Mouse (Mus musculus) adrenal gland, adult 18-20 months (tissue): ENCODE measurements around the gene Eif5a. TPM values are rescaled to one million over a fixed set of nuclear protein-coding genes. Genes with fewer than 3 reads are reported as not detected.
"Not testable (repeated sequence)": the region's sequence is repeated elsewhere in the genome, so short reads cannot be mapped to it uniquely, and the experiment has no call there.

Experiments
- DNase-seq, 2 experiments: peaks; one replicate each; pipeline ENCODE4 v3.0.0; 2021 to 2022; ENCODE audit warnings: low spot score in 2 of 2
- total RNA-seq, 2 experiments: library from RNA; stranded (reverse); gene quantifications; 1 replicate in 1 of 2; 2 replicates in 1 of 2; pipeline ENCODE4 v1.2.3; 2021

Gene Eif5a
- total RNA-seq, 2 experiments from 2014 or later: 579 to 673 TPM

- DNase-seq: peak; percentile 43 to 61
These were observed 25.7 kb upstream of the Eif5a start for GRCm38 (mm10) chr11:69947337-69948065.

- no peak for DNase-seq
These were observed 24.5 kb upstream of the Eif5a start for GRCm38 (mm10) chr11:69945997-69946891.

GRCm38 (mm10) chr11:69945216-69945615 lies 23.5 kb upstream of the Eif5a start:
- no peak for DNase-seq

- DNase-seq: no peak
These were observed 19.2 kb upstream of the Eif5a start for GRCm38 (mm10) chr11:69940962-69941361.

- no peak for DNase-seq
These were observed 18.0 kb upstream of the Eif5a start for GRCm38 (mm10) chr11:69939731-69940130.

- no peak for DNase-seq
These were observed 17.4 kb upstream of the Eif5a start for GRCm38 (mm10) chr11:69939181-69939580.

DNA sequence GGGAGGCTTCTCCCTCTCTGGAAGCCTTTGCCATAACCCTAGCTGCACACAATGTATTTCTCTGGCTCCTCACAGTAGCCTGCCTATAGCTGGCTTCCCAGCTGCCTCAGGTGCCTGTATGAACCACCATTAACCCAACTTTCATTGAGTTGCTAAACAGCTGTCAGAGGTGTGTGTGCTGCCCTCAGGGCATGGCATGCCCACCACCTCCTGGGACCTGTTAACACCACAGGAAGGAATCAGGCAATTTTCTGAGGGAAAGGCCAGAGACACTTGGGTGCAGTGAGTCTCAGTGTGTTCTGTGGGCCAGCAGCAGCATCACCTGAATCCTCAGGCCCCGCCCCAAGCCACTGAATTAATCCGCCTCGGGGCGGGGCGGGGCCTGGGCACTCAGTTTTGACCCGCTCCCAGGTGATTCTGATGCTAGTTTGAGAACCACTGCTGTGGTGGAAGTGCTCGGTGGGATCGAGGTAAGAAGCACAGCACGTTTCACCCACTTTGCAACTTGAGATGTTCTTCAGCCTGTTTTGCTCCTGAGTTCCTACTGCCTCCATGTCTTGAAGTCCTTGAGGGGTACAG lies 16.7 kb upstream of the Eif5a start:
- no peak for DNase-seq

DNA sequence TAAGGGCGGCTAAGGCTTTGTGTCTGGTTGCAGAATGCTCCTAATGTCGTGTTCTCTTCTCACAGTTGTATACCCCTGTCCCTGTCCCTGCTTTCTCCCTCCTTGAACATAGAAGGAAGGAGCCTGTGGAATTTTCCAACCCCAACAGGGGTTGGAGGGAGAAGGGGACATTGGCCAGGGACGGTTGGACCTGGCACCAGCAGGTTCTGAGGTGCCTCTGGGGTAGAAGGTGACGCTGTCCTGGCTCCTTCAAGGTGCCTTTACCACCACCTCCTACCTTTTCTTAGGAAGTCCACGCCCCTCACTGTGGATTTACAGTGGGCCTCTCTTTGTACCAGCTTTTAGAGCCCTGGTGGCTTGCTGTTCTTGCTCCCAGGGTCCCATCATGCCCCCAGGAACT lies 16.1 kb upstream of the Eif5a start:
- DNase-seq: no peak

DNA sequence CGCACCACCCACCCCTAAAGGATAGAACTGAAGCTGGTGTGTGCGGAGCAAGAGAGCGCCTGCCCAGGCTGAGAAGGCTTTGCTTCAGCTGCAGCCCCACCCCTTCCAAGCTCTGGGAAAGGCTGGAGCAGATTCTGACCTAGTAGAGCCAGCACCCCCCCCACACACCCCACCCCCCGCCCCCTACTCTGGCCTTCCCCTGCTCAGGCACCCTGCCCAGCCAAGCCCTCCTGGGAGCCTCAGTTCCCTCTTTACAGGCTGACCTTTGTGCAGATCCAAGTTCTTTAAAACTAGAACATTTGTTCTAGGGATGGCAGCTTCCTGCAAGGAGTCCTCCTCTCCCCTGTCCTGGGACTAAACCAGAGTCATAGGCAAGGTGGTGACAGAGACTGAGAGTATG lies 15.6 kb upstream of the Eif5a start:
- DNase-seq: no peak

DNA sequence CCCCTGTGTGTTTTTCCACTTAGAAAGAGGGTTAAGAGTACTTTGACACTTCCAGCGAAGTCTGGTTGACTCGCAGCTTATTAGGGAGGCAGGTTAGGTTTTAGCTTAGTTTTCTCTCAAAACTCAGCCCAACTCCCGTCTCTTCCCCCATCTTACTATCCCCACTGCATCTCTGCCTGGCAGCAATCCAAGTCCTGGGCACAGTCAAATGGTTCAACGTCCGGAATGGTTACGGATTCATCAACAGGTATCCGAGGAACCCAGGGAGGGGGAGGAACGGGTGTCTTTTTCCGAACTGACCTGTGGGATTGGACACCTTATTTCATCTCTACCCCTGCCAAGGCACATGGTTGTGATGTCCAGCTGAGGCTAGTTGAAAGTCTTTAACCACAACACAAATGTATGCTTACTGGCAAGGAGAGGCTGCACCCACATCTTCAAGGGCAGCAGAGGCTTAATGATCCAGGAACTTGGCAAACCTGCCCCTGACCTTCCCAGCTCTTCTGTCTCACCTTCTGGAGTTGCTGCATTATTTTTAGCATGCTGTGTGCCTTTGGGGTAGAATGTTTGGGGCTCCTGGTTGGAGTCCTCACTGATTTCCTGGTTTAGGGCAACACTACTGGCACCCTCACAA lies 15.1 kb upstream of the Eif5a start:
- DNase-seq: no peak

DNA sequence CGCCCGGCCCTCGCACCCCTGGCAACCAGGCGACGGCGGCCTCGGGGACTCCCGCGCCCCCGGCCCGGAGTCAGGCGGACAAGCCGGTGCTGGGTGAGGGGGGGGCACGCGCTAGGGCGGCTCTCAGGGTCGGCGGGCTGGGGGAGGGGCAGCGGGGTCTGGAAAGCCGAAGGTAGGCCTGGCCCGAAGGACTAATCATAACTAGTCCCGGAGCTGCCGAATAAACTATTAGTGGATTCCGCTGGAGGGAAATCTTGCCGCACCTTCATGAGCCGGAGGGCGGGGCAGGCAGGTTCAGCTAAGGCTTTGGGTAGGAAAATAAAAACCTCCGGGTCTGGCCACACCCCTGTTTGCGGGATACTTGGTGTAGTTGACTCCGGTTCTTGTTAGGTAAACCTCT lies 14.4 kb upstream of the Eif5a start:
- no peak for DNase-seq

- DNase-seq: peak; percentile 79 to 81
These were observed 13.6 kb upstream of the Eif5a start, which contains the start of gene Ybx2 for GRCm38 (mm10) chr11:69935137-69935879. Gene Ybx2, plus strand, starts transcription at chr11:69935796.

GRCm38 (mm10) chr11:69934681-69935080 lies 12.9 kb upstream of the Eif5a start:
- no peak for DNase-seq

- peak; percentile 95 to 98 for DNase-seq
These were observed 12.4 kb upstream of the Eif5a start for GRCm38 (mm10) chr11:69934169-69934568.

GRCm38 (mm10) chr11:69933066-69933465 lies 11.3 kb upstream of the Eif5a start:
- DNase-seq: no peak

GRCm38 (mm10) chr11:69932254-69932653 lies 10.5 kb upstream of the Eif5a start:
- no peak for DNase-seq

DNA sequence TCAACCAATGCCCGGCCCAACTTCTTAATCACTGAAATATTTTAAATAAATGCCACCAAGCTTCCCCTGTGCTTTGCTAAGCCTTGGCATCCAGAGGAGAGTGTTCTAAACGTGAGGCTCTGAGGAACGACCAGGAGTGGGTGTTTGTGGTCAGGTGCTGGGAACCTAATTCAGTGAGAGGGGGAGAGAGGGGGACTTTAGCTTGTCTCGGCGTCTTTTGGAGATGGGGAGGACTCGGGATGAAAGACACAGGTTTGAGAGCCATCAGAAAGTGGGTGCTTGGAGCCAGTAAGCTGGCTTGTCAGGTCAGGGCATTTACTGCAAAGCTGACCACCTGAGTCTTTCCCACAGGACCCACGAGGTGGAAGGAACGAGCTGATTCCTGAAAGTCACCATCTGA lies 10.0 kb upstream of the Eif5a start:
- no peak for DNase-seq

- DNase-seq: no peak
These were observed 9.3 kb upstream of the Eif5a start for GRCm38 (mm10) chr11:69930967-69931537.

DNA sequence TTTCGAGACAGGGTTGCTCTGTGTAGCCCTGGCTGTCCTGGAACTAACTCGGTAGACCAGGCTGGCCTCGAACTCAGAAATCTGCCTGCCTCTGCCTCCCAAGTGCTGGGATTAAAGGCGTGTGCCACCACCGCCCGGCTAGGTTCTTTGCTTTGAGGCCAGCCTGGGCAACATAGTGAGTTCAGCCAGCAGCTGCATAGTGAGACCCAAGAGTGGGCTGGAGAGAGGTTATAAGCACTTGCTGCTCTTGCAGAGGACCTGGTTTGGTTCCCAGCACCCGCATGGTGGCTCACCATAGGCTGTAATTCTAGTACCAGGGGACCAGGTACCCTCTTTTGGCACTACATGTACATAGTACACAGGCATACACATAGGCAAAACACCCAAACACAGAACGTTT lies 8.4 kb upstream of the Eif5a start:
- not testable (repeated sequence) for DNase-seq

GRCm38 (mm10) chr11:69929712-69930111 lies 8.0 kb upstream of the Eif5a start:
- DNase-seq: no peak
